Mouse (Mus musculus): Measurements from ENCODE around the gene Grap2. TPM values are rescaled to one million over a fixed set of nuclear protein-coding genes. Genes with fewer than 3 reads are reported as not detected.

The Grap2 gene
- polyA plus RNA-seq, 1 experiment from 2014 or later, result 3.0 TPM

DNA sequence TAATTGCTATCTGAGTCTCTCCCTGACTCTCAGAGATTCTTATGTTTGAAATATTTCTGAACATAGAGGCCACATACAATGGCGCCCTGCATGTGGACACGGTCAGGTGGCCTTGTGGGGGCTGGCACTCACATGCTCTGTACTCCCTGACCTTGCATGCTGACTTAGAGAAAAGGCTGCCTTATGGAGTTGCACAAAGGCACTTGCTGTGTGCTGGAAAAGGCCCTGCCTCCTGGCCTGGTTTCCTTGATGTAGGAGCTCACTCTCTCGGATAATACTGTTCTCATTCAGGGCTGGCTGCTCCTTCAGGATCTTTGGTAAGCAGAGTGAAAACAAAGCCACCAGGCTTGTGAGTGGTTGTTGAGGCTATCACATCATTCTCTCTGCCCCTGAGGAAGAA, 111.6 kb downstream of the Grap2 start:
- Histone ChIP-seq H3K9me3 (ENCODE audit: control insufficient read depth, low read length) (no peaks in the 10 kb centered on the region), H3K4me3 (ENCODE audit: low read depth, low read length) (no peak overlapping the region), H3K4me2 (ENCODE audit: low read depth, low read length, severe bottlenecking) (no peak overlapping the region), H3K4me1 (replicated peaks; ENCODE audit: control insufficient read depth, insufficient read depth, low read length) (peaks cover 12% of the 10 kb centered on the region; the same call in 1 of the 2 replicates), H3K9ac (ENCODE audit: low read length) (no peak overlapping the region), H3K27me3 (ENCODE audit: control insufficient read depth, insufficient read depth, low read length) (no peaks in the 10 kb centered on the region), H3K27ac (ENCODE audit: low read depth, low read length) (peak overlapping the region; percentile 37), H3K36me3 (ENCODE audit: control insufficient read depth, insufficient read depth, low read length) (no peaks in the 10 kb centered on the region)
- 53% methylated on average over 3 of the region's 3 CpGs for WGBS
- ATAC-seq (replicated peaks; ENCODE audit: low FRiP score) (no peak), DNase-seq (ENCODE audit: low spot score) (no peak)

DNA sequence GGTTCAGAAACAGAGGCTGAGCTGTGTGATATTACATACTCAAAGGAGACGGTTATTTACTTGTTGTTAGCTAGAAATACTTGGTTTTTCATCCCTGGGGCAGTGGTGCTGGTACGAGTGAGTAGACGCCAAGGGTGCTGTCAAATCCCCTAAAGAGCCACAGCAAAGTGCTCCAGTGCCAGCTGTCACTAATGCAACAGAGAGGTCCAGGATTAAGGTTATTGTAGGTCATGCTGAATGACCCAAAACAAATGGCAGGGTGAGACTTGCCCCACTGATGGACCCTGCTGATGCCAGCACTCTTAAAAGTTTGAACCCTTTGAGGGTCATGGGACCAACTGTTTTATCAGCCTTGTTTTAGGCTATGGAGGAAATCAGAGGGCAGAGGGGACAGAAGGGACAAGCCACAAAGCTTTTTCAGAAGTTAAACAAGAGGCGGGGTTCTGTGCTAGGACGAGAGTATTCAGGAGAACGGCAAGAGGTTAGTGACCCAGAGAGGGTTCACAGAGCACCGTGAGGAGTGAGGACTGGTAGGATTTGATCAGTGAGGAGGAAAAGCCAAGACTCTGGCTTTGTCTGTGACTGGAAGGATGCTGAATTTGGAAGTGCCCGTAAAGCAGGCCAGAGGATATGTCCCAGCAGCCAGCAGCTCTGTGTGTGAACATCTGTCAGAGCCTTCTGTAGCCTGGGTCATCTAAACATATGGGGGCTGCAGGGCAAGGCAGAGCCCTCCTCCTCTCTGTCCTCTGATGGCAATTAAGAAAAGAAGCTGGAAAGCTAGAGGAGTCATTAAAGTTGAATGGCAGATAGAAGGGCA, 112.6 kb downstream of the Grap2 start:
- 18% methylated on average over 8 of the region's 8 CpGs for WGBS
- Histone ChIP-seq H3K9ac (ENCODE audit: low read length) (no peak overlapping the region; the same call in 1 of the 2 replicates), H3K9me3 (ENCODE audit: control insufficient read depth, low read length) (no peaks in the 10 kb centered on the region), H3K4me1 (replicated peaks; ENCODE audit: control insufficient read depth, insufficient read depth, low read length) (peaks cover 12% of the 10 kb centered on the region; the same call in 1 of the 2 replicates), H3K4me3 (ENCODE audit: low read depth, low read length) (no peak overlapping the region), H3K36me3 (ENCODE audit: control insufficient read depth, insufficient read depth, low read length) (no peaks in the 10 kb centered on the region), H3K27me3 (ENCODE audit: control insufficient read depth, insufficient read depth, low read length) (no peaks in the 10 kb centered on the region), H3K4me2 (ENCODE audit: low read depth, low read length, severe bottlenecking) (no peak overlapping the region), H3K27ac (ENCODE audit: low read depth, low read length) (peak overlapping the region; percentile 2; the same call in 1 of the 2 replicates)
- peak; percentile 42; the same call in 1 of the 2 replicates for ATAC-seq (replicated peaks; ENCODE audit: low FRiP score)
- no peak for DNase-seq (ENCODE audit: low spot score)

- Histone ChIP-seq H3K9ac (ENCODE audit: low read length) (no peak overlapping the region; the same call in 1 of the 2 replicates), H3K4me2 (ENCODE audit: low read depth, low read length, severe bottlenecking) (no peak overlapping the region), H3K27ac (ENCODE audit: low read depth, low read length) (peak overlapping the region; percentile 31; the same call in 1 of the 2 replicates), H3K4me3 (ENCODE audit: low read depth, low read length) (no peak overlapping the region), H3K4me1 (replicated peaks; ENCODE audit: control insufficient read depth, insufficient read depth, low read length) (peaks cover 12% of the 10 kb centered on the region; the same call in 1 of the 2 replicates), H3K9me3 (ENCODE audit: control insufficient read depth, low read length) (no peaks in the 10 kb centered on the region), H3K27me3 (ENCODE audit: control insufficient read depth, insufficient read depth, low read length) (no peaks in the 10 kb centered on the region), H3K36me3 (ENCODE audit: control insufficient read depth, insufficient read depth, low read length) (no peaks in the 10 kb centered on the region)
- 44% methylated on average over 7 of the region's 7 CpGs for WGBS
- no peak for ATAC-seq (replicated peaks; ENCODE audit: low FRiP score)
- no peak for DNase-seq (ENCODE audit: low spot score)
Measured at GRCm38 (mm10) chr15:80685603-80685895, 113.2 kb downstream of the Grap2 start.

DNA sequence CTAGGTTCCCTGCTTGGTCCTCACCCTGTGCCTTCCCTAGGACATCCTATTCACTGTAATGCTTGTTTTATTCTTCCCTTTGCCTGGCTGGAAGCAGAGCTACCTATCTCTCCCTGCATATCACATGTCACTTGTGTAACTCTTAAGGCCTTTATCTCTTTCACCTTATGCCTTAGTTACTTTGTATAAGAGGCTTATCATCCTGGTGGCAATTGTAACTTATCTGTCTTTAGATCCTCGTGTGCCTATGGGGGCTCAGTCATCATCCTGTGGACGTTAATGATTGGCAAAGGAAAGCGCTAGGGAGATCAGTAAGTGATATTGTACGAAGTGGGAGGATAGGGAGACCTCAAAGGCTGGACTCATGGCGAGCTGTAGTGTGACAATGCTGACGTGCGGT, 116.1 kb downstream of the Grap2 start:
- H3K4me2 ChIP-seq (ENCODE audit: low read depth, low read length, severe bottlenecking), result no peak overlapping the region
- H3K36me3 ChIP-seq (ENCODE audit: control insufficient read depth, insufficient read depth, low read length), result no peaks in the 10 kb centered on the region
- WGBS, result 78% methylated on average over 7 of the region's 7 CpGs
- H3K27ac ChIP-seq (ENCODE audit: low read depth, low read length), result no peak overlapping the region
- ATAC-seq (replicated peaks; ENCODE audit: low FRiP score), result no peak
- H3K9ac ChIP-seq (ENCODE audit: low read length), result no peak overlapping the region
- no peak for DNase-seq (ENCODE audit: low spot score)
- no peaks in the 10 kb centered on the region for H3K9me3 ChIP-seq (ENCODE audit: control insufficient read depth, low read length)
- H3K27me3 ChIP-seq (ENCODE audit: control insufficient read depth, insufficient read depth, low read length), result no peaks in the 10 kb centered on the region
- peaks cover 12% of the 10 kb centered on the region; the same call in 1 of the 2 replicates for H3K4me1 ChIP-seq (replicated peaks; ENCODE audit: control insufficient read depth, insufficient read depth, low read length)
- no peak overlapping the region for H3K4me3 ChIP-seq (ENCODE audit: low read depth, low read length)

DNA sequence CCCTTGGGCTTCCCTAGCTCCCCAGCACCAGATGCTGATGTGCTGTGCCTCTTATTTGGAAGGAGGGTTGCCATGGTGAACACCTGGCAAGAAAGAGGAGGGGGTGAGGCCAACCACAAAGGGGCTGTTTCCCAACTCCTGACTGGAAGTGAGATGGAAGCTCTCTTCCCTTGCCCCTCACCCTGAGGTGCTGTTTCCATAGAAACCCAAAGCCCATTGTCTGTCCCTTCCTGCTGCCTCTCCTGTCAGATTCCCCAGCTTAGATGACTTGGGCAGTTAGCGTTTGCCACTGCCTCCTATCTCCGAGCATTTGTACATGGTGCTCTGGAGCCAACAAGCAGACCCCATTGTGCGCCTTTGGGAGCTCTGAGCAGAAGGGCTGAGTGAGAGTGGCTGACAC, 121.1 kb downstream of the Grap2 start:
- DNase-seq (ENCODE audit: low spot score) (no peak), ATAC-seq (replicated peaks; ENCODE audit: low FRiP score) (no peak)
- WGBS, result 27% methylated on average over 3 of the region's 3 CpGs
- Histone ChIP-seq H3K4me1 (replicated peaks; ENCODE audit: control insufficient read depth, insufficient read depth, low read length) (0 out of 2 replicates have a peak, but pooled peaks cover 2% of the 10 kb centered on the region), H3K4me2 (ENCODE audit: low read depth, low read length, severe bottlenecking) (no peak overlapping the region), H3K4me3 (ENCODE audit: low read depth, low read length) (no peak overlapping the region), H3K9ac (ENCODE audit: low read length) (no peak overlapping the region), H3K9me3 (ENCODE audit: control insufficient read depth, low read length) (no peaks in the 10 kb centered on the region), H3K27me3 (ENCODE audit: control insufficient read depth, insufficient read depth, low read length) (no peaks in the 10 kb centered on the region), H3K36me3 (ENCODE audit: control insufficient read depth, insufficient read depth, low read length) (no peaks in the 10 kb centered on the region), H3K27ac (ENCODE audit: low read depth, low read length) (no peak overlapping the region)

GRCm38 (mm10) chr15:80694125-80694910, 121.9 kb downstream of the Grap2 start:
- no peaks in the 10 kb centered on the region for H3K9me3 ChIP-seq (ENCODE audit: control insufficient read depth, low read length)
- H3K27me3 ChIP-seq (ENCODE audit: control insufficient read depth, insufficient read depth, low read length), result no peaks in the 10 kb centered on the region
- ATAC-seq (replicated peaks; ENCODE audit: low FRiP score), result no peak
- WGBS, result 27% methylated on average over 11 of the region's 11 CpGs
- H3K9ac ChIP-seq (ENCODE audit: low read length), result no peak overlapping the region
- 0 out of 2 replicates have a peak, but pooled peaks cover 2% of the 10 kb centered on the region for H3K4me1 ChIP-seq (replicated peaks; ENCODE audit: control insufficient read depth, insufficient read depth, low read length)
- H3K27ac ChIP-seq (ENCODE audit: low read depth, low read length), result no peak overlapping the region
- peak; percentile 80 for DNase-seq (ENCODE audit: low spot score)
- H3K36me3 ChIP-seq (ENCODE audit: control insufficient read depth, insufficient read depth, low read length), result no peaks in the 10 kb centered on the region
- H3K4me3 ChIP-seq (ENCODE audit: low read depth, low read length), result no peak overlapping the region
- no peak overlapping the region for H3K4me2 ChIP-seq (ENCODE audit: low read depth, low read length, severe bottlenecking)

GRCm38 (mm10) chr15:80697564-80697963, 125.2 kb downstream of the Grap2 start:
- H3K36me3 ChIP-seq (ENCODE audit: control insufficient read depth, insufficient read depth, low read length), result no peaks in the 10 kb centered on the region
- H3K9me3 ChIP-seq (ENCODE audit: control insufficient read depth, low read length), result no peaks in the 10 kb centered on the region
- no peak for ATAC-seq (replicated peaks; ENCODE audit: low FRiP score)
- H3K4me1 ChIP-seq (replicated peaks; ENCODE audit: control insufficient read depth, insufficient read depth, low read length), result 0 out of 2 replicates have a peak, but pooled peaks cover 2% of the 10 kb centered on the region
- no peak overlapping the region for H3K4me2 ChIP-seq (ENCODE audit: low read depth, low read length, severe bottlenecking)
- DNase-seq (ENCODE audit: low spot score), result no peak
- 53% methylated on average over 5 of the region's 5 CpGs for WGBS
- no peak overlapping the region for H3K4me3 ChIP-seq (ENCODE audit: low read depth, low read length)
- H3K9ac ChIP-seq (ENCODE audit: low read length), result no peak overlapping the region
- H3K27ac ChIP-seq (ENCODE audit: low read depth, low read length), result no peak overlapping the region
- no peaks in the 10 kb centered on the region for H3K27me3 ChIP-seq (ENCODE audit: control insufficient read depth, insufficient read depth, low read length)

GRCm38 (mm10) chr15:80701481-80702257, 129.3 kb downstream of the Grap2 start:
- no peak overlapping the region for H3K9ac ChIP-seq (ENCODE audit: low read length)
- WGBS, result 77% methylated on average over 8 of the region's 8 CpGs
- no peak for DNase-seq (ENCODE audit: low spot score)
- ATAC-seq (replicated peaks; ENCODE audit: low FRiP score), result no peak
- peaks cover 3% of the 10 kb centered on the region; the same call in 1 of the 2 replicates for H3K4me1 ChIP-seq (replicated peaks; ENCODE audit: control insufficient read depth, insufficient read depth, low read length)
- H3K4me2 ChIP-seq (ENCODE audit: low read depth, low read length, severe bottlenecking), result no peak overlapping the region
- H3K9me3 ChIP-seq (ENCODE audit: control insufficient read depth, low read length), result no peaks in the 10 kb centered on the region
- H3K4me3 ChIP-seq (ENCODE audit: low read depth, low read length), result no peak overlapping the region
- no peak overlapping the region for H3K27ac ChIP-seq (ENCODE audit: low read depth, low read length)
- no peaks in the 10 kb centered on the region for H3K36me3 ChIP-seq (ENCODE audit: control insufficient read depth, insufficient read depth, low read length)
- no peaks in the 10 kb centered on the region for H3K27me3 ChIP-seq (ENCODE audit: control insufficient read depth, insufficient read depth, low read length)

Data from forebrain, embryonic 11.5 days (tissue).